Mouse (Mus musculus) stomach, postnatal 0 days (tissue): ENCODE results near the gene Rlbp1. TPM values are rescaled to one million over a fixed set of nuclear protein-coding genes. Genes with fewer than 3 reads are reported as not detected.

Source experiments
- ATAC-seq: fragments of 200-750 bp; cut with Nextera tagmentation; 2 replicates; pipeline ENCODE4 v1.8.0; 2017; ENCODE audit not compliant: low FRiP score, low TSS enrichment
- DNase-seq: peaks from one replicate; pipeline ENCODE4 v3.0.0-alpha.2; 2016; ENCODE audit warnings: low spot score
- H3K27ac ChIP-seq: fragments of 300-500 bp; sonication (generic); replicated peaks from 2 replicates; pipeline ENCODE4 v1.5.1; 2014; ENCODE audit warnings: mild to moderate bottlenecking, control low read depth
- H3K27me3 ChIP-seq: fragments of 300-500 bp; sonication (generic); 2 replicates; pipeline ENCODE4 v1.6.1; 2014; ENCODE audit warnings: low read length; ENCODE audit not compliant: control insufficient read depth, insufficient read depth
- H3K36me3 ChIP-seq: fragments of 300-500 bp; sonication (generic); 2 replicates; pipeline ENCODE4 v1.6.1; 2014; ENCODE audit warnings: low read length, mixed read lengths; ENCODE audit not compliant: control insufficient read depth, insufficient read depth
- H3K4me1 ChIP-seq: fragments of 300-500 bp; sonication (generic); replicated peaks from 2 replicates; pipeline ENCODE4 v1.6.1; 2014; ENCODE audit warnings: antibody characterized with exemption; ENCODE audit not compliant: control insufficient read depth, insufficient read depth
- H3K4me2 ChIP-seq: fragments of 300-500 bp; sonication (generic); replicated peaks from 2 replicates; pipeline ENCODE4 v1.6.1; 2014; ENCODE audit warnings: low read depth, mild to moderate bottlenecking, control low read depth, moderate library complexity
- H3K4me3 ChIP-seq: fragments of 300-500 bp; sonication (generic); 2 replicates; pipeline ENCODE4 v1.5.1; 2014; ENCODE audit warnings: low read depth, low read length, control low read depth
- H3K9ac ChIP-seq: fragments of 300-500 bp; sonication (generic); 2 replicates; pipeline ENCODE4 v1.6.1; 2014; ENCODE audit warnings: mild to moderate bottlenecking, low read length, control low read depth, mixed read lengths
- H3K9me3 ChIP-seq: fragments of 300-500 bp; sonication (generic); 2 replicates; pipeline ENCODE4 v1.6.1; 2016; ENCODE audit warnings: low read length; ENCODE audit not compliant: control insufficient read depth
- CTCF ChIP-seq: IDR thresholded peaks from 2 replicates; pipeline ENCODE4 v1.5.1; 2016; ENCODE audit warnings: antibody characterized with exemption, low read depth, mild to moderate bottlenecking, moderate library complexity
- EP300 ChIP-seq: optimal IDR thresholded peaks from 2 replicates; pipeline ENCODE3; 2016; ENCODE audit warnings: antibody characterized with exemption
- WGBS: fragments of 180-500 bp; shearing (Covaris S2); extraction: QIAGEN DNeasy Blood & Tissue Kit; methylation state at CpG from one replicate; pipeline ENCODE4 v1.1.7; 2014; 5-methylcytosine and 5-hydroxymethylcytosine counted together
- polyA plus RNA-seq: library from polyadenylated mRNA; unstranded; fragments of >200 nt; fragmentation: Nextera tagmentation; extraction: Ambion mirVana; gene quantifications from 2 replicates; pipeline ENCODE4 v1.2.1, GENCODE M21; 2015

The Rlbp1 gene
- polyA plus RNA-seq = 0.16 and 0.28 TPM in 2 replicates

DNA sequence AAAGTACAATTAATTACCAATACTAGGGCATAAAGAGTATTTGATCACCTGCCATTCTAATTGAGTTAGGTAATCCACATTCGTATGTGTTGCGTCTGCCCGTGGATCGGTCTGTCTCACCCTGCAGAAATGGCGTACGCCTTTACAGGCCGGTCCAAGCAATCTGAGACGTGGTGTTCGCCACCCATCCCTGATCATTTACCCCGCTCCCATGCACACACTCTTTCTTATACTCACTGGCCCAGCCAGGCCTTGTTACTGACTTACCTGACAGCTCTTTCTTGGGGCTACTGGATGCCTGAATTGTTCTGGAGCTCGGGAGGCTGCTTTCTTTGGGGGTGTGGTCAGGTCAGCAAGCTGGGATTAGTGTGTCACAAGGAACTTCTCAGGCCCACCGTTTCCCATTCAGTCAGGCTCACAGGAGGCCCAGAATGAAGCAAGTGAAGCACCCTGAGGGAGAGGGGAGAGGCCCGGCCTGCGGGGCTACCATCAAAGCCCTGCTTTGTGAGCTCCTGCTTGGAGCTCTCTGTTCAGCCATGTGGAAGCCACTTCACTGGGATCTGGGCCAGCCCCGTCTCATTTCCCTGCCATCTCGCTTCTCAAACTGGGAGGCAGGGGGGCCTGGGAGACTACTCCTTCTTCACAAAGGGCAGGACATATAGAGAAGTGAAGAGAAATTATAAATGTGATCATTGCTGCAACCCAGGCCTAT is at the start of gene Rlbp1:
Gene Rlbp1, minus strand, starts transcription at position 627 of the 712 bp plus-strand sequence.
- Histone ChIP-seq H3K4me3 (no peak within 1 kb of the TSS), H3K36me3 (no peaks in the 10 kb centered on the region), H3K4me2 (no peak within 1 kb of the TSS), H3K27ac (no peak within 1 kb of the TSS), H3K9ac (no peak within 1 kb of the TSS), H3K4me1 (no peaks in the 10 kb centered on the region), H3K27me3 (no peaks in the 10 kb centered on the region), H3K9me3 (no peaks in the 10 kb centered on the region)
- ATAC-seq (no peak), DNase-seq (no peak)
- 65% methylated on average over 16 of the region's 16 CpGs for WGBS
- no peak for TF ChIP-seq EP300
- no peak for TF ChIP-seq CTCF

DNA sequence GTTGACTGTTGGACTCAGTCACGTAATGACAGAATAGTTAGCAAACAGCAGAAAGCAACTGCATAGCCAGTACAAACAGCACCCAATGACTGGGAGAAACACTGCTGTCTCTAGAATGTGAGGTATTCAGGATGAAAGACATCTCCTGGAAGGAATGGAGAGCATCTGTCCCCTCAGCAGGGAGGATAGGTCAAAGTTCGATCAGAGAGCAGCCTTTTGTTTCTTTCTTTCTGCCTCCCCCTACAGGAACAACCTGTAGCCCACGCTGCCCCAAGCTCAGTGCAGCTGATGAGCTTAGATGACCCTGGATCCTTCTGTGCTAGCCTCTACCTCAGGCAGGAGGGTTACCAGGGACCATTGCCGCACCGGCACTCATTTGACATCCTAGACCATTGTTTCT is 41.4 kb upstream of the Rlbp1 start:
- Histone ChIP-seq H3K9ac (no peak overlapping the region), H3K36me3 (no peaks in the 10 kb centered on the region), H3K9me3 (no peaks in the 10 kb centered on the region), H3K27me3 (no peaks in the 10 kb centered on the region), H3K27ac (no peak overlapping the region), H3K4me2 (no peak overlapping the region), H3K4me3 (no peak overlapping the region), H3K4me1 (no peaks in the 10 kb centered on the region)
- ATAC-seq (no peak), DNase-seq (no peak)
- 59% methylated on average over 5 of the region's 5 CpGs for WGBS
- no peak for TF ChIP-seq EP300
- TF ChIP-seq CTCF = no peak

DNA sequence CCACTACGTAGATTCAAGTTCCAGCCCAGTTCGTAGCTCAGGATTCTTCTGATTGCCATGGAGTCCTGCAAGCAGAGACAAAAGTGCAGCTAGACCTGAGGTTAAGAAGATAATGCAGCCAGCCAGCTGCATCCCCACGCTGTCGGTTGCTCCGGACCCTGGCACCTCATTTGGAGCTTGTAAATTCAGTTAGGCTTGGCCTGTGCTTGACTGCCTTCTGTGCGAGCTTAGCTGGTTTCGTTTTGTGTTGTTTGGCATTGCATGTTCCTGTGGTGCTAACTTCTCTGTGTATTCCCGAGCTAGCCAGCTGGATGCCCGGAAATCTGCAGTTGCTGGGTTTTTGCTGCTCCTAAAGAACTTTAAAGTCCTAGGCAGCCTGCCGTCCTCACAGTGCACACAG is 39.0 kb upstream of the Rlbp1 start:
- Histone ChIP-seq H3K4me2 (no peak overlapping the region), H3K9me3 (no peaks in the 10 kb centered on the region), H3K4me3 (no peak overlapping the region), H3K4me1 (no peaks in the 10 kb centered on the region), H3K9ac (no peak overlapping the region), H3K27me3 (no peaks in the 10 kb centered on the region), H3K36me3 (no peaks in the 10 kb centered on the region), H3K27ac (no peak overlapping the region)
- TF ChIP-seq CTCF (no peak), EP300 (no peak)
- DNase-seq (no peak), ATAC-seq (no peak)
- WGBS = 84% methylated on average over 10 of the region's 10 CpGs

DNA sequence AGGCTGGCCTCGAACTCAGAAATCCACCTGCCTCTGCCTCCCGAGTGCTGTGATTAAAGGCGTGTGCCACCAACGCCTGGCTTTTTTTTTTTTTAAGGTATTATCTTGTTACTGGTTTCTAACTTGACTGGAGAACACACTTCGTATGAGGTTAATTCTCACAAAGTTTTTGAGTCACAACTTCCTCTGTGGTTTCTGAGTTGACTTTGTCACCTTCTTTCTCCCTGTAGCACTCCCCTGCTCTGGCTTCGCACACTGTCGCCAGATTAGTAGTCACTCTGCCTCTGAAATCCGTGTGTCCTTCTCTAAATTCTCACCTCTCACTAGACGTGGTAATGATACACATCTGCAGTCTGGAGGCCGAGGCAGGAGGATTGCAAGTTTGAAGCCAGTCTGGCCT is 36.0 kb upstream of the Rlbp1 start:
- WGBS = 90% methylated on average over 10 of the region's 10 CpGs
- H3K9ac ChIP-seq = no peak overlapping the region

DNA sequence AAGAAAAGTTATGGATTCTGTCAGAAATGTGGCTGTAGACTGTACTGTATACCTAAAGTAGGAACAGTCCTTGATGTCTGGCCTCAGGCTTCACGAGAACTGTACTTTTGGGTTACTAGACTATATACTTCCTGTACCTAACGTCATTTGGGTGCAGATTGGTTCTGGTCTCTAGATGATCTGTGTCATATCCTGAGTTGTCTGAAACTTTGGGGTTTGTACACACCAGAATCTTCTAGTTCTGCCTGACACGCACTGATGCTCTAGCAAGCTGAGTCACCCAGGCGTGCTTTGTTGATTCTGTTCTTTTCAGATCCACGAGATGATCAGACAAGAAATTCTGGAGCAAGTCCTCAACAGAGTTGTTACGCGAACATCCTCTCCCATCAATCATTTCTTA is 33.1 kb upstream of the Rlbp1 start:
- Histone ChIP-seq H3K4me1 (no peaks in the 10 kb centered on the region), H3K4me2 (no peak overlapping the region), H3K9me3 (no peaks in the 10 kb centered on the region), H3K27me3 (no peaks in the 10 kb centered on the region), H3K4me3 (no peak overlapping the region), H3K9ac (no peak overlapping the region), H3K27ac (no peak overlapping the region), H3K36me3 (no peaks in the 10 kb centered on the region)
- DNase-seq (no peak), ATAC-seq (no peak)
- 79% methylated on average over 7 of the region's 7 CpGs for WGBS
- TF ChIP-seq EP300 (no peak), CTCF (no peak)

More for the DNA sequence above, 36.0 kb upstream of the Rlbp1 start:
- DNase-seq = no peak
- Histone ChIP-seq H3K27ac (no peak overlapping the region), H3K36me3 (no peaks in the 10 kb centered on the region), H3K4me2 (no peak overlapping the region), H3K9me3 (no peaks in the 10 kb centered on the region), H3K4me3 (no peak overlapping the region), H3K4me1 (no peaks in the 10 kb centered on the region), H3K27me3 (no peaks in the 10 kb centered on the region)
- ATAC-seq = no peak
- TF ChIP-seq EP300 (no peak), CTCF (no peak)

DNA sequence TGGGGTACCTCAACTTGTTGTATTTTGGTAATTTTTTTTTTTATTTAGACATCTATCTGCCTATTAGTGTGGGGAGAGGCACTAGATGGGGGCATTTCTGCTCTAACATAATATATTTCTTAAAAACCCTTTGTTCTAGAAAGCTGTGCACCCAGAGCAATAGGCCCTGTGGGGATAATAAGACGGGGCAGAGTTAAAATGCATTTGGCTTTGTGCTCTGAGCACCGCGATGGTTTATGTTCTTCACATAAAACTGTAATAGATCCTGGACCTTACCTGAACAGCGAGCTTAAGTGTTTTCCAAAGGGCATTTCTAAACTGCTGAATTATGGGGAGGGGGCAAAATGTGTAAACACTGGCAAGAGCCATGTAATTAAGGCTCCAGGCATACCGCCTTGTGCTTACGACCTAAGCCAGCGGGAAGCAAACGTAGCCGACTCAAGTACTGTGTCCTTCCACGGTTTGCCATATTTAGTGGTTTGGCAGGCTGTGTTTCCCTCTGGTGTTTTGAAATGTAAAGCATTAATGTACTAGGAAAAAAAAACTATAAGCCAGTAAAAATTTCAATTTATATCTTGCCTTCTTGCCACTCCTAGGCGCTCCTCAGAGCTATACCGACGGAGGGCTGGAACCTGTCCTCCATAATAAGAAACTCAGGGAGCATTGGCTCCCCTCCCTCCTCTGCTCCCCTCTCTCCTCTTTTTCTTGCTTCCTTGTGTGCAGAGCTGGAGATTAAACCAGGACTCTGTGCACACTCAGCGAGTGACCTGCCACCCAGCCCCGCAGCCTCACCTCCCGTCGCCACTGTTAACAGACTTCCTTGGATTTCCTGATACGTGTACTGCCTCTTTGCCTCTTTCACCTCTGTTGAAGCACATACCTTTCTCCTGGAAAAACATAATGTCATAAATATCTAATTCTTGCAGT is 27.9 kb upstream of the Rlbp1 start:
- Histone ChIP-seq H3K9ac (no peak overlapping the region), H3K9me3 (no peaks in the 10 kb centered on the region), H3K4me2 (no peak overlapping the region), H3K4me3 (no peak overlapping the region), H3K27ac (peak overlapping the region; percentile 69), H3K36me3 (no peaks in the 10 kb centered on the region), H3K4me1 (no peaks in the 10 kb centered on the region), H3K27me3 (no peaks in the 10 kb centered on the region)
- 69% methylated on average over 18 of the region's 18 CpGs for WGBS
- TF ChIP-seq EP300 = no peak
- no peak for TF ChIP-seq CTCF
- peak; percentile 87 for ATAC-seq
- DNase-seq = peak; percentile 66
